Mouse (Mus musculus): ENCODE measurements around the gene Fuca1. TPM values are rescaled to one million over a fixed set of nuclear protein-coding genes. Genes with fewer than 3 reads are reported as not detected.

Fuca1 gene
- polyA plus RNA-seq, 1 experiment from 2014 or later = 65.1 TPM

DNA sequence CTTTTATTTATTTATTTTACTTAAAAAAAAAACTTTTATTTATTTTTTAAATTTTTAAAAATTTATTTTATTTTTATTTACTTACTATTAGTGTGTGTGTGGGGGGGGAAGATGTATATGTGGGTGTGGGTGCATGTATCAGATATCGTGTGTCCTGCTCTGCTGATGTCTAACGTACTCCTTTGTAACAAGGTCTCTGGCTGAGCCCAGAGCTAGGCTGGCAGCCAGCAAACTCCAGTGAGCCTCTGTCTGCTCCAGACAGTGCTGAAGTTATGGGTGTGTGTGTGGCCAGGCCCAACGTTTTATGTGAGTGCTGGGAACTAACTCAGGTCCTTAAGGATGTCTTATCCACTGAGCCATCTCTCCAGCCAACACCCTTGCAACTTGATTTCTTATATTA is 8.4 kb upstream of the Fuca1 start:
- no peak for ATAC-seq (ENCODE audit: insufficient read depth)
- H3K4me3 ChIP-seq (ENCODE audit: low read depth, low read length) = no peak overlapping the region
- TF ChIP-seq CTCF (IDR thresholded peaks at IDR 0.05; ENCODE audit: low read depth) = no peak
- no peak for DNase-seq
- H3K27me3 ChIP-seq (ENCODE audit: insufficient read depth, low read length) = no peaks in the 10 kb centered on the region
- H3K9ac ChIP-seq = no peak overlapping the region
- H3K4me1 ChIP-seq (ENCODE audit: insufficient read depth) = no peaks in the 10 kb centered on the region; the same call in 1 of the 2 replicates
- H3K27ac ChIP-seq (ENCODE audit: low read depth) = no peak overlapping the region
- WGBS = 48% methylated on average over 3 of the region's 3 CpGs
- H3K9me3 ChIP-seq (ENCODE audit: low read depth, low read length) = no peaks in the 10 kb centered on the region
- no peak overlapping the region for H3K4me2 ChIP-seq
- no peaks in the 10 kb centered on the region for H3K36me3 ChIP-seq (ENCODE audit: insufficient read depth)

DNA sequence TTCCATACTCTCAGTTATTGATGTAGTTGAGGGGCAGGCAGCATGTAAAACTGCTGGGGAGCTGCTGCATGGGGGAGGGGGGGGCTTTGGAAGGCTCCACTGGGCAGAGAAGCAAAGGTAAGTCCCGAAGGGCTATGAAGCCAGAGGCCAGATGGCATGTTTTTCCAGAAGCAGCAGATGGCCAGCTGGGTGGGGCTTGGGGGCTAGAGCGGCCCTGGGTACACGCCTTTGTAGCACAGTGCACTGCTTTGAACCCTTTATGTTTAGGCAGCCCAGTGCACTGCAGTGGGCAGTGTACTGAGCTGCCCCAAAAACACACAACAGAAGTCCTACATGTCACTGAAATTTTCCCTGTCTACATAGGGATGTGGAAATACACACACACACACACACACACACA is 7.7 kb upstream of the Fuca1 start:
- DNase-seq (no peak), ATAC-seq (ENCODE audit: insufficient read depth) (no peak)

DNA sequence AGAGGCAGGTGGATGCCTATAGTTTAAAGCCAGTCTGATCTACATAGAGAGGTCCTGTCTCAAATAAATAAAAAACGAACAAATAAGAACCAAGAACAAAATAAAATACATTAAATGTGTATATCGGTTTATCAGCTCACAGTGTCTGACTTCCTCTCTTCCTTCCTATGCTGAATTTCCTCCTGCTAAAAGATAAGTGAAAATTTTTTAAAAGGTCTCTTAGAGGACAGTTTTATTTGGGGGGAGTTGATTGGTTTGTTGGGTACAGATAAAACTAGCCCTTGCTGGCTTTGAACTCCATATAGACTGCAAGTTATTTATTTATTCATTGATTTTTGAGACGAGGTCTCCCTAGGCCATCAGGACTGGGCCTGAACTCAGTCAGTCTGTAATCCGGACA is 7.1 kb upstream of the Fuca1 start:
- H3K9ac ChIP-seq = no peak overlapping the region
- no peak overlapping the region for H3K4me3 ChIP-seq (ENCODE audit: low read depth, low read length)
- no peak for ATAC-seq (ENCODE audit: insufficient read depth)
- H3K36me3 ChIP-seq (ENCODE audit: insufficient read depth) = no peaks in the 10 kb centered on the region
- WGBS = 57% methylated on average over 4 of the region's 4 CpGs
- TF ChIP-seq CTCF (IDR thresholded peaks at IDR 0.05; ENCODE audit: low read depth) = no peak
- no peak overlapping the region for H3K4me2 ChIP-seq
- H3K27me3 ChIP-seq (ENCODE audit: insufficient read depth, low read length) = no peaks in the 10 kb centered on the region
- no peaks in the 10 kb centered on the region; the same call in 1 of the 2 replicates for H3K4me1 ChIP-seq (ENCODE audit: insufficient read depth)
- no peak for DNase-seq
- no peak overlapping the region for H3K27ac ChIP-seq (ENCODE audit: low read depth)
- H3K9me3 ChIP-seq (ENCODE audit: low read depth, low read length) = no peaks in the 10 kb centered on the region

More for the DNA sequence above, 7.7 kb upstream of the Fuca1 start:
- TF ChIP-seq CTCF (IDR thresholded peaks at IDR 0.05; ENCODE audit: low read depth) = no peak
- Histone ChIP-seq H3K36me3 (ENCODE audit: insufficient read depth) (no peaks in the 10 kb centered on the region), H3K4me2 (no peak overlapping the region), H3K4me3 (ENCODE audit: low read depth, low read length) (no peak overlapping the region), H3K9ac (no peak overlapping the region), H3K4me1 (ENCODE audit: insufficient read depth) (no peaks in the 10 kb centered on the region; the same call in 1 of the 2 replicates), H3K9me3 (ENCODE audit: low read depth, low read length) (no peaks in the 10 kb centered on the region), H3K27me3 (ENCODE audit: insufficient read depth, low read length) (no peaks in the 10 kb centered on the region), H3K27ac (ENCODE audit: low read depth) (no peak overlapping the region)
- 32% methylated on average over 3 of the region's 3 CpGs for WGBS

DNA sequence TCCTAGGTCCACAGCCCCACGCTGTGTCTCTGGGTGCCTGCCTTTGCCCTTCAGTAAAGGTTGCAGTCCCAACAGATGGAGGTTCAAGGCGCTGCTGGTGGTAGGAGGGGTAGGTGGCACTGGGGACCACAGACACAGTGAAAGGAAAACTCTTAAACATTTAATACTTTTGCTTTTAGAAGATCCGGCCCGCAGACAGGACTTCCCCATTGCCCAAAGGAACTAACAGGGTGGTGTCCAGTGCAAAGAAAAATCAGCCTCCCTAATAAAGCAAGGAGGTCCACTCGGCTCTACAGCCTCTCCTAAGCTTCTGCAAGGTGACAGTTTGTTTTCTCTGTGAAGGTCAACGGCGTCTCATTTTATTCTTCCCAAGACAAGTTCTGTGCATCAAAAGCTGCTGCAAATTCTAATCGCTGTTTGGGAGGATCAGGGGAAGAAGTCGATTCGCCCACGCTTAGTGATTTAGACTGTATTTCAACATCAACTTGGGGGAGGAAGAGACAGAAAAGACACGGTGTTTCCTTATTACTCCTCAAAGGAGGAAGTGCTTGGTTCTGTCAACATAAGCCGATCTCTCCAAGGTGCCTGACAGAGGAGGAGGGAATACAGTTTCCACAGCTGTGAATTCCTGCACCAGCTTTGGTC is 1.8 kb upstream of the Fuca1 start:
- Histone ChIP-seq H3K4me2 (no peak overlapping the region), H3K27me3 (ENCODE audit: insufficient read depth, low read length) (no peaks in the 10 kb centered on the region), H3K4me1 (ENCODE audit: insufficient read depth) (no peaks in the 10 kb centered on the region), H3K4me3 (ENCODE audit: low read depth, low read length) (no peak overlapping the region), H3K9me3 (ENCODE audit: low read depth, low read length) (no peaks in the 10 kb centered on the region), H3K36me3 (ENCODE audit: insufficient read depth) (no peaks in the 10 kb centered on the region), H3K9ac (no peak overlapping the region), H3K27ac (ENCODE audit: low read depth) (no peak overlapping the region)
- DNase-seq (peak; percentile 9), ATAC-seq (ENCODE audit: insufficient read depth) (no peak)
- TF ChIP-seq CTCF (IDR thresholded peaks at IDR 0.05; ENCODE audit: low read depth) = no peak
- WGBS = 72% methylated on average over 13 of the region's 13 CpGs

DNA sequence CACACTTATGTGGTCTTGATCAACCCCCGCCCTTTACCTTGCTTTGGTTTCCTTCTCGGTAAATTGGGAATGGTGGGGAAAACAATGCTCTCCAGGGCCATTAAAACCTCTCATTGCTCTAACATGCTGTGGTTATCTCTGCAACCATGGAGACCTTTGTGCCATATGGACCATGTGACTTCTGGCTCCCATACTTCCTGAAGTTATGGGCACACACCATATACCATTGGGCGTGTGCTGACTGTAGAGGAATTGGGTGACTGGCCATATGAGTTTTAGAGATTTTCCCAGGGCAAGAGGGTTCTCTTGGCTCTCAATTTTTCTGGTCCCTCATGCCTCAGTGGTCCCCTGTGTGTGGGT is 1.3 kb upstream of the Fuca1 start:
- Histone ChIP-seq H3K36me3 (ENCODE audit: insufficient read depth) (no peaks in the 10 kb centered on the region), H3K4me2 (no peak overlapping the region), H3K4me1 (ENCODE audit: insufficient read depth) (no peaks in the 10 kb centered on the region), H3K9ac (no peak overlapping the region), H3K27ac (ENCODE audit: low read depth) (no peak overlapping the region), H3K9me3 (ENCODE audit: low read depth, low read length) (no peaks in the 10 kb centered on the region), H3K27me3 (ENCODE audit: insufficient read depth, low read length) (no peaks in the 10 kb centered on the region), H3K4me3 (ENCODE audit: low read depth, low read length) (no peak overlapping the region)
- ATAC-seq (ENCODE audit: insufficient read depth) (no peak), DNase-seq (no peak)
- no peak for TF ChIP-seq CTCF (IDR thresholded peaks at IDR 0.05; ENCODE audit: low read depth)
- 90% methylated on average over 3 of the region's 3 CpGs for WGBS

DNA sequence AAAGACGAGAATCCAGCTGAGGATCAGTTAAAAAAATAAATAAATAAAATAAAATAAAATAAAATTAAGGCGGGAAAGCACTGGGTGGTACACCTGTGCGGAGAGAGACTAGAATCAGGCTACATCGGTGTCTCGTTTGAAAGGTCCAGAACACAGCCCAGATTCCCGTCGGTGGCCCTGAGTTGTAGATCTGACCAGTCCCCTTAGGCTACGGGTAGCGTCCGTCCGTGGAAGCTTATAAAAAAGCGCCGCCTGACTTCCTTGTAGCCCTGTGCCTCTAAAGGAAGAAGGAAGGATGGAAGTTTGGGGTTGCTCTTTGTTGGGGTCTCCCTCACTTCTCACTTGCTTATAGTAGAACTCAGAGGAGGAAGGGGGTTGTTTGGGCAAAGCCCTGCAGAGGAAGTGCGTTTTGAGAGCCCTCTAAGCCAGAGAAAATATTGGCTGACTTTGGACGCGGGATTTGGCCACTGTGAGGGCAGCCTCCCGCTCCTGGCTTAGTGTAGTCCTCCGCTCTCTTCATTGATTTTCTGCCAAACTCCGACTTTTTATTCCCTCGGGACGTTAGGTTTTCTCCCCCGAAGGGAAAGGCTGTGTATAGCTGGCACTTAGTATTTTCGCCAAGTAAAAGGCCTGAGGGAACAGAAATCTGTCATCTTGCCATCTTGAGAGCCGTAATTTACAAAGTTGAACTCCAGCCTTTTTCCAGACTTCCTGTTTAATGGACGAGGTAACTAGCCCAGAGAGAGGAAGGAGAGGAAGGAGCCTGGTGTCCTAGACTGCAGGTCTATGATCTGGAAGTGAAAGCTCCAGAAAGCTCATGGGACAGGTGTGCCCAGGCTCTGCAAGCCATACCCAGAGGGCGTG is 954 bp downstream of the Fuca1 start:
- H3K36me3 ChIP-seq (ENCODE audit: insufficient read depth) = peaks cover 14% of the 10 kb centered on the region
- H3K27me3 ChIP-seq (ENCODE audit: insufficient read depth, low read length) = no peaks in the 10 kb centered on the region
- TF ChIP-seq CTCF (IDR thresholded peaks at IDR 0.05; ENCODE audit: low read depth) = no peak
- H3K27ac ChIP-seq (ENCODE audit: low read depth) = peak overlapping the region; percentile 34; the same call in 1 of the 2 replicates
- 4% methylated on average over 26 of the region's 26 CpGs for WGBS
- peak overlapping the region; percentile 98 for H3K4me2 ChIP-seq
- H3K4me3 ChIP-seq (ENCODE audit: low read depth, low read length) = peak overlapping the region; percentile 79
- no peaks in the 10 kb centered on the region for H3K4me1 ChIP-seq (ENCODE audit: insufficient read depth)
- peak overlapping the region; percentile 73 for H3K9ac ChIP-seq
- ATAC-seq (ENCODE audit: insufficient read depth) (no peak), DNase-seq (peak; percentile 44)
- no peaks in the 10 kb centered on the region for H3K9me3 ChIP-seq (ENCODE audit: low read depth, low read length)

DNA sequence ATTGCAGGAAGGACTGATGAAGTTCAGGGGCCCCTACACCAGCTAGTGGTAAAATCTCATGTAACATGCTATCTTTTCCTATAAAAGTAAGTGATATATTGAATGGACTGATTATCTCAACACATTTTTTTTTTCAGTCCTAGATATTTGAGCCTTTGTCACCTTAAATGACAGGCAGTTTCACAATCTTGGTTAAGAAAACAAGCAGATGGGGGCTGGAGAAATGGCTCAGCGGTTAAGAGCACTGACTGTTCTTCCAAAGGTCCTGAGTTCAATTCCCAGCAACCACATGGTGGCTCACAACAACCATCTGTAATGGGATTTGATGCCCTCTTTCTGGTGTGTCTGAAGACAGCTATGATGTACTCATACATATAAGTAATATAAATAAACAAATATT is 1.7 kb downstream of the Fuca1 start:
- Histone ChIP-seq H3K4me1 (ENCODE audit: insufficient read depth) (no peaks in the 10 kb centered on the region), H3K27me3 (ENCODE audit: insufficient read depth, low read length) (no peaks in the 10 kb centered on the region), H3K4me2 (peak overlapping the region; percentile 98), H3K9ac (0 out of 2 replicates have a peak overlapping the region, but pooled peaks have one; percentile 73), H3K9me3 (ENCODE audit: low read depth, low read length) (no peaks in the 10 kb centered on the region), H3K36me3 (ENCODE audit: insufficient read depth) (peaks cover 15% of the 10 kb centered on the region), H3K27ac (ENCODE audit: low read depth) (no peak overlapping the region), H3K4me3 (ENCODE audit: low read depth, low read length) (peak overlapping the region; percentile 79)
- ATAC-seq (ENCODE audit: insufficient read depth) (no peak), DNase-seq (no peak)
- TF ChIP-seq CTCF (IDR thresholded peaks at IDR 0.05; ENCODE audit: low read depth) = no peak
- WGBS = 58% methylated on average over 1 of the region's 1 CpGs
